Mouse (Mus musculus) myocyte (in vitro differentiated cells): ENCODE data around the gene Srgap3. TPM values are rescaled to one million over a fixed set of nuclear protein-coding genes. Genes with fewer than 3 reads are reported as not detected.

Source experiments
- H3K27me3 ChIP-seq: one replicate; pipeline ENCODE4 v1.6.1; 2011; ENCODE audit not compliant: control insufficient read depth, insufficient read depth, insufficient read length
- H3K36me3 ChIP-seq: one replicate; pipeline ENCODE4 v1.6.1; 2011; ENCODE audit not compliant: control insufficient read depth, insufficient read depth
- H3K4me2 ChIP-seq: one replicate; pipeline ENCODE4 v1.6.1; 2011; ENCODE audit warnings: low read depth, control low read depth
- H3K4me3 ChIP-seq: one replicate; pipeline ENCODE4 v1.5.1; 2011; ENCODE audit warnings: mild to moderate bottlenecking, control low read depth, moderate library complexity
- H3K79me2 ChIP-seq: one replicate; pipeline ENCODE4 v1.6.1; 2011; ENCODE audit not compliant: control insufficient read depth, insufficient read depth
- H3ac ChIP-seq: one replicate; pipeline ENCODE4 v1.6.1; 2011; ENCODE audit not compliant: control insufficient read depth, insufficient read length
- CEBPB ChIP-seq: IDR thresholded peaks from 2 replicates; pipeline ENCODE4 v1.6.1; 2011; ENCODE audit warnings: mild to moderate bottlenecking, moderate library complexity; ENCODE audit not compliant: poor library complexity, insufficient read depth, severe bottlenecking
- E2F4 ChIP-seq: IDR thresholded peaks from one replicate; pipeline ENCODE4 v1.6.1; 2011; ENCODE audit warnings: mild to moderate bottlenecking, control low read depth, moderate library complexity; ENCODE audit not compliant: insufficient read depth
- MAX ChIP-seq: IDR thresholded peaks from one replicate; pipeline ENCODE4 v1.6.1; 2011; ENCODE audit warnings: low read depth, mild to moderate bottlenecking, control low read depth
- MYOD1 ChIP-seq, 3 experiments: IDR thresholded peaks; one replicate each; pipeline ENCODE4 v1.6.1; 2011; ENCODE audit warnings: control low read depth in 2 of 3, low read depth in 2 of 3, mild to moderate bottlenecking in 2 of 3, moderate library complexity in 1 of 3; ENCODE audit not compliant: insufficient read length in 2 of 3, control insufficient read depth in 1 of 3
- MYOG ChIP-seq, 3 experiments: IDR thresholded peaks; one replicate each; pipeline ENCODE4 v1.6.1; 2011; ENCODE audit warnings: control low read depth in 2 of 3, low read depth in 2 of 3, mild to moderate bottlenecking in 2 of 3; ENCODE audit not compliant: insufficient read length in 2 of 3, control insufficient read depth in 1 of 3, insufficient read depth in 1 of 3
- POLR2A ChIP-seq: IDR thresholded peaks from one replicate; pipeline ENCODE4 v1.6.1; 2011; ENCODE audit warnings: low read depth, mild to moderate bottlenecking, control low read depth, moderate library complexity; ENCODE audit not compliant: insufficient read length
- POLR2AphosphoS2 ChIP-seq: IDR thresholded peaks from one replicate; pipeline ENCODE4 v1.6.1; 2011; ENCODE audit warnings: low read depth, control low read depth; ENCODE audit not compliant: insufficient read length
- REST ChIP-seq: IDR thresholded peaks from one replicate; pipeline ENCODE4 v1.6.1; 2011; ENCODE audit warnings: mild to moderate bottlenecking, control low read depth, moderate library complexity; ENCODE audit not compliant: insufficient read depth, insufficient read length
- SRF ChIP-seq: IDR thresholded peaks from one replicate; pipeline ENCODE4 v1.6.1; 2011; ENCODE audit warnings: low read depth; ENCODE audit not compliant: control insufficient read depth, insufficient read length
- TCF12 ChIP-seq: IDR thresholded peaks from one replicate; pipeline ENCODE4 v1.6.1; 2011; ENCODE audit warnings: mild to moderate bottlenecking, control low read depth; ENCODE audit not compliant: poor library complexity, insufficient read depth, severe bottlenecking
- TCF3 ChIP-seq: IDR thresholded peaks from one replicate; pipeline ENCODE4 v1.6.1; 2011; ENCODE audit warnings: low read depth, control low read depth; ENCODE audit not compliant: insufficient read length
- USF1 ChIP-seq: IDR thresholded peaks from one replicate; pipeline ENCODE4 v1.6.1; 2011; ENCODE audit warnings: low read depth, mild to moderate bottlenecking, control low read depth, moderate library complexity
- polyA plus RNA-seq: library from polyadenylated mRNA; unstranded; fragments of >200 nt; fragmentation: generic; extraction: Trizol; gene quantifications from one replicate; pipeline ENCODE4 v1.2.1, GENCODE M21; 2012; ENCODE audit warnings: missing spikeins

The Srgap3 gene
- polyA plus RNA-seq, 1 experiment: 6.9 TPM

- Histone ChIP-seq H3K79me2 (no peaks in the 10 kb centered on the region), H3ac (no peak overlapping the region), H3K4me2 (no peak overlapping the region), H3K27me3 (no peaks in the 10 kb centered on the region), H3K36me3 (peaks cover 11% of the 10 kb centered on the region), H3K4me3 (no peak overlapping the region)
- no peak for TF ChIP-seq REST
- TF ChIP-seq E2F4: no peak
- TF ChIP-seq POLR2AphosphoS2: no peak
- no peak for TF ChIP-seq TCF12
- TF ChIP-seq MYOD1 (IDR thresholded peaks at IDR 0.05; ENCODE audit: control insufficient read depth in 1 of 3, insufficient read length in 2 of 3, low read depth in 2 of 3): no peak
- no peak for TF ChIP-seq TCF3
- no peak for TF ChIP-seq MYOG (IDR thresholded peaks at IDR 0.05; ENCODE audit: control insufficient read depth in 1 of 3, insufficient read depth in 1 of 3, insufficient read length in 2 of 3, low read depth in 2 of 3)
- TF ChIP-seq SRF: no peak
These were observed 173.3 kb downstream of the Srgap3 start for GRCm38 (mm10) chr6:112773754-112774153.

- Histone ChIP-seq H3K4me2 (no peak overlapping the region), H3K79me2 (no peaks in the 10 kb centered on the region), H3K4me3 (no peak overlapping the region), H3K36me3 (peaks cover 19% of the 10 kb centered on the region), H3K27me3 (no peaks in the 10 kb centered on the region), H3ac (no peak overlapping the region)
- TF ChIP-seq MYOD1 (IDR thresholded peaks at IDR 0.05; ENCODE audit: control insufficient read depth in 1 of 3, insufficient read length in 2 of 3, low read depth in 2 of 3) (no peak), E2F4 (no peak), SRF (no peak), POLR2AphosphoS2 (no peak), CEBPB (no peak), USF1 (no peak), TCF3 (no peak), REST (no peak), MAX (no peak), POLR2A (no peak), TCF12 (no peak), MYOG (IDR thresholded peaks at IDR 0.05; ENCODE audit: control insufficient read depth in 1 of 3, insufficient read depth in 1 of 3, insufficient read length in 2 of 3, low read depth in 2 of 3) (no peak)
These were observed 176.1 kb downstream of the Srgap3 start for GRCm38 (mm10) chr6:112770996-112771395.

- Histone ChIP-seq H3K27me3 (no peaks in the 10 kb centered on the region), H3K79me2 (no peaks in the 10 kb centered on the region), H3K36me3 (peaks cover 3% of the 10 kb centered on the region), H3K4me3 (no peak overlapping the region), H3ac (no peak overlapping the region), H3K4me2 (no peak overlapping the region)
- TF ChIP-seq MAX (no peak), CEBPB (no peak), MYOD1 (IDR thresholded peaks at IDR 0.05; ENCODE audit: control insufficient read depth in 1 of 3, insufficient read length in 2 of 3, low read depth in 2 of 3) (no peak), SRF (no peak), USF1 (no peak), MYOG (IDR thresholded peaks at IDR 0.05; ENCODE audit: control insufficient read depth in 1 of 3, insufficient read depth in 1 of 3, insufficient read length in 2 of 3, low read depth in 2 of 3) (no peak), TCF12 (no peak), E2F4 (no peak), POLR2A (no peak), REST (no peak)
These were observed 188.5 kb downstream of the Srgap3 start for GRCm38 (mm10) chr6:112758541-112758940.

DNA sequence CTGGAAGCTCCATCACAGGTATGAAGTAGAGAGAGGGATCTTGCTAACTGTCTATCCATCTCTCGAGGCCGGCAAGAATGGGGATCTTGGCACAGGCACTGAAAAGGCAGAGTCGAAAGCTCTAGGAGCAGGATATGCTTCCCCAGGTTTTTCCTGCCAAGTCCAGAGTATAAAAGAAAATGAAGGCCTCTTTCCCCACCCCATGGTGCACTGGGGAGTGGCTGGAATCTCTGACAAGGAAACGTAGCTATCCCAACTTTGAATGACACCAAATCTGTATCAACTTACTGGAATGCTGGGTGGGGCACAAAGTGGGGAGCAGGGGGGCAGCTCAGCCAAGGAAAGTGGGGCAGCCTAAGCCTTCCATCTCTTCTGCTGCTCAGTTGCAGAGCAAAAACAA lies 190.2 kb downstream of the Srgap3 start:
- Histone ChIP-seq H3K4me2 (no peak overlapping the region), H3K4me3 (no peak overlapping the region), H3K36me3 (peaks cover 3% of the 10 kb centered on the region), H3K79me2 (no peaks in the 10 kb centered on the region), H3K27me3 (no peaks in the 10 kb centered on the region), H3ac (no peak overlapping the region)
- TF ChIP-seq TCF12 (no peak), POLR2AphosphoS2 (no peak), POLR2A (no peak), MYOD1 (IDR thresholded peaks at IDR 0.05; ENCODE audit: control insufficient read depth in 1 of 3, insufficient read length in 2 of 3, low read depth in 2 of 3) (no peak), TCF3 (no peak), MAX (no peak), MYOG (IDR thresholded peaks at IDR 0.05; ENCODE audit: control insufficient read depth in 1 of 3, insufficient read depth in 1 of 3, insufficient read length in 2 of 3, low read depth in 2 of 3) (no peak), CEBPB (no peak), E2F4 (no peak), REST (no peak), USF1 (no peak), SRF (no peak)

DNA sequence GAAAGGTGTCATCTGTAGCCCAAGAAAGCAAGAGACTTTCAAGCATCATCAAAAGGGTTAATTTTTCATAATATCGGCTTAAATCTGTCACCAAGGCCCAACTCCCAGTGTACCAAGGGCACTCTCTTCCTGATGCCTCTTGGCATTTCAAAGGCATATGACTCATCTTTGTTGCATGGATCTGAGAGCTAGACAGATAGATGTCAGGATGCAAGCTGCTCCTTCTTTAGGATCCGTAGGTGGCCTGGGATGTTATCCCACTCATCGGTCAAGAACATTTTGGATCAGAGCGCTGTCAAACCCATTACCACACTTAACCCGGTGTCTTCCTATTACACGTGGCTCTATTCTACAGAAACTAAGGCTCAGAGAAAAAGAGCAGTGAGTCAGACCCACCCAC lies 192.1 kb downstream of the Srgap3 start:
- no peak overlapping the region for H3K4me2 ChIP-seq
- H3K36me3 ChIP-seq: no peaks in the 10 kb centered on the region
- no peak for TF ChIP-seq POLR2AphosphoS2
- TF ChIP-seq MYOD1 (IDR thresholded peaks at IDR 0.05; ENCODE audit: control insufficient read depth in 1 of 3, insufficient read length in 2 of 3, low read depth in 2 of 3): no peak
- TF ChIP-seq POLR2A: no peak
- no peak for TF ChIP-seq SRF
- TF ChIP-seq CEBPB: no peak
- no peak for TF ChIP-seq MYOG (IDR thresholded peaks at IDR 0.05; ENCODE audit: control insufficient read depth in 1 of 3, insufficient read depth in 1 of 3, insufficient read length in 2 of 3, low read depth in 2 of 3)
- TF ChIP-seq E2F4: no peak
- no peaks in the 10 kb centered on the region for H3K79me2 ChIP-seq
- no peak overlapping the region for H3K4me3 ChIP-seq
- H3ac ChIP-seq: no peak overlapping the region
- H3K27me3 ChIP-seq: no peaks in the 10 kb centered on the region
